Mouse (Mus musculus) layer of hippocampus, postnatal 10 days (tissue): Measurements from ENCODE around the gene Zkscan17. TPM values are rescaled to one million over a fixed set of nuclear protein-coding genes. Genes with fewer than 3 reads are reported as not detected.
"Not testable (repeated sequence)": the region's sequence is repeated elsewhere in the genome, so short reads cannot be mapped to it uniquely, and the experiment has no call there.

Experiments
- DNase-seq, 2 experiments: peaks; one replicate each; pipeline ENCODE4 v3.0.0; 2021; ENCODE audit warnings: low spot score in 2 of 2
- long read RNA-seq: library from polyadenylated mRNA; stranded (forward); transcript quantifications from one replicate; pipeline ENCODE4 v2.0.0, GENCODE M21; 2023
- total RNA-seq, 2 experiments: library from RNA; stranded (reverse); gene quantifications; 2 replicates each; pipeline ENCODE4 v1.2.3; 2021

Zkscan17 gene
- total RNA-seq = 10 to 100 TPM; 13.1 to 15.1 TPM
- long read RNA-seq, full-length matches to known transcripts = 1 of 1 reads
- long read RNA-seq, partial matches to known transcripts = 0 of 1 reads
- long read RNA-seq, other reads (novel, unspliced or antisense) = 0 of 1 reads

GRCm38 (mm10) chr11:59526472-59527080 is at the start of gene Zkscan17:
TSS of gene Zkscan17 (minus strand) at chr11:59526751.
- DNase-seq = peak; percentile 47 to 50

- not testable (repeated sequence) for DNase-seq
These were observed 49.6 kb upstream of the Zkscan17 start, which contains the start of gene Olfr222 for GRCm38 (mm10) chr11:59576135-59576534. TSS of gene Olfr222 (minus strand) at chr11:59576235.

GRCm38 (mm10) chr11:59575726-59576125 is 49.2 kb upstream of the Zkscan17 start:
- DNase-seq = no peak

- peak in 1 of 2 experiments; percentile 28 for DNase-seq
These were observed 42.8 kb upstream of the Zkscan17 start for GRCm38 (mm10) chr11:59569306-59569705.

- DNase-seq = no peak
These were observed 36.3 kb upstream of the Zkscan17 start for GRCm38 (mm10) chr11:59562837-59563236.

GRCm38 (mm10) chr11:59562336-59562735 is 35.8 kb upstream of the Zkscan17 start:
- no peak for DNase-seq

- no peak for DNase-seq
These were observed 34.4 kb upstream of the Zkscan17 start for GRCm38 (mm10) chr11:59560906-59561305.

GRCm38 (mm10) chr11:59554535-59554934 is 28.0 kb upstream of the Zkscan17 start:
- DNase-seq = no peak

GRCm38 (mm10) chr11:59554127-59554526 is 27.6 kb upstream of the Zkscan17 start:
- DNase-seq = no peak

- no peak for DNase-seq
These were observed 17.5 kb upstream of the Zkscan17 start for GRCm38 (mm10) chr11:59544005-59544404.

- no peak for DNase-seq
These were observed 16.8 kb upstream of the Zkscan17 start for GRCm38 (mm10) chr11:59543376-59543775.

- DNase-seq = no peak
These were observed 15.9 kb upstream of the Zkscan17 start for GRCm38 (mm10) chr11:59542442-59542841.

GRCm38 (mm10) chr11:59541324-59541723 is 14.8 kb upstream of the Zkscan17 start, which contains the start of gene Nlrp3:
TSS of gene Nlrp3 (plus strand) at chr11:59541568.
- no peak for DNase-seq

- no peak for DNase-seq
These were observed 13.6 kb upstream of the Zkscan17 start for GRCm38 (mm10) chr11:59540123-59540522.

- peak; percentile 65 to 66 for DNase-seq
These were observed 11.8 kb upstream of the Zkscan17 start for GRCm38 (mm10) chr11:59538387-59538786.

- DNase-seq = no peak
These were observed 10.9 kb upstream of the Zkscan17 start for GRCm38 (mm10) chr11:59537218-59538130.

- no peak for DNase-seq
These were observed 5.0 kb upstream of the Zkscan17 start for GRCm38 (mm10) chr11:59531562-59531961.

- DNase-seq = peak in 1 of 2 experiments; percentile 33
These were observed 4.5 kb upstream of the Zkscan17 start for GRCm38 (mm10) chr11:59530870-59531535.

GRCm38 (mm10) chr11:59530221-59530620 is 3.7 kb upstream of the Zkscan17 start:
- no peak for DNase-seq

GRCm38 (mm10) chr11:59525237-59525636 is 1.3 kb downstream of the Zkscan17 start:
- peak; percentile 88 to 89 for DNase-seq

GRCm38 (mm10) chr11:59524150-59524549 is 2.4 kb downstream of the Zkscan17 start:
- DNase-seq = no peak
